Mouse (Mus musculus) embryonic facial prominence, embryonic 11.5 days (tissue): ENCODE measurements around the gene Psme3. TPM values are rescaled to one million over a fixed set of nuclear protein-coding genes. Genes with fewer than 3 reads are reported as not detected.

ENCODE experiments used
- ATAC-seq: fragments of 200-750 bp; cut with Nextera tagmentation; replicated peaks from 2 replicates; pipeline ENCODE4 v1.8.0; 2017; ENCODE audit warnings: low read depth; ENCODE audit not compliant: insufficient number of reproducible peaks, low FRiP score, low TSS enrichment
- DNase-seq: peaks from one replicate; pipeline ENCODE4 v3.0.0-alpha.2; 2015; ENCODE audit warnings: low spot score
- H3K27ac ChIP-seq: fragments of 300-500 bp; sonication (generic); replicated peaks from 2 replicates; pipeline ENCODE4 v1.5.1; 2014; ENCODE audit warnings: mild to moderate bottlenecking, low read depth, low read length, control low read depth
- H3K27me3 ChIP-seq: fragments of 300-500 bp; sonication (generic); 2 replicates; pipeline ENCODE4 v1.6.1; 2014; ENCODE audit warnings: mild to moderate bottlenecking, low read length, moderate library complexity, mixed read lengths; ENCODE audit not compliant: control insufficient read depth, insufficient read depth
- H3K36me3 ChIP-seq: fragments of 300-500 bp; sonication (generic); replicated peaks from 2 replicates; pipeline ENCODE4 v1.6.1; 2014; ENCODE audit warnings: low read depth, mild to moderate bottlenecking, low read length, moderate library complexity, mixed read lengths; ENCODE audit not compliant: control insufficient read depth, insufficient read depth
- H3K4me1 ChIP-seq: fragments of 300-500 bp; sonication (generic); 2 replicates; pipeline ENCODE4 v1.6.1; 2014; ENCODE audit warnings: low read length, mixed read lengths; ENCODE audit not compliant: control insufficient read depth, insufficient read depth
- H3K4me2 ChIP-seq: fragments of 300-500 bp; sonication (generic); 2 replicates; pipeline ENCODE4 v1.6.1; 2014; ENCODE audit warnings: low read depth, mild to moderate bottlenecking, control low read depth, low read length, moderate library complexity
- H3K4me3 ChIP-seq: fragments of 300-500 bp; sonication (generic); 2 replicates; pipeline ENCODE4 v1.5.1; 2014; ENCODE audit warnings: low read depth, low read length, control low read depth
- H3K9ac ChIP-seq: fragments of 300-500 bp; sonication (generic); replicated peaks from 2 replicates; pipeline ENCODE4 v1.6.1; 2014; ENCODE audit warnings: mild to moderate bottlenecking, control low read depth, low read length
- H3K9me3 ChIP-seq: fragments of 300-500 bp; sonication (generic); replicated peaks from 2 replicates; pipeline ENCODE4 v1.6.1; 2016; ENCODE audit warnings: mild to moderate bottlenecking, low read length, inconsistent platforms, mixed read lengths; ENCODE audit not compliant: control insufficient read depth
- WGBS: fragments of 180-500 bp; shearing (Covaris S2); extraction: QIAGEN DNeasy Blood & Tissue Kit; methylation state at CpG from one replicate; pipeline ENCODE4 v1.1.7; 2014; 5-methylcytosine and 5-hydroxymethylcytosine counted together
- polyA plus RNA-seq: library from polyadenylated mRNA; unstranded; fragments of >200 nt; fragmentation: Nextera tagmentation; extraction: Ambion mirVana; gene quantifications from 2 replicates; pipeline ENCODE4 v1.2.1, GENCODE M21; 2014

The Psme3 gene
- polyA plus RNA-seq, result 150 and 154 TPM in 2 replicates

DNA sequence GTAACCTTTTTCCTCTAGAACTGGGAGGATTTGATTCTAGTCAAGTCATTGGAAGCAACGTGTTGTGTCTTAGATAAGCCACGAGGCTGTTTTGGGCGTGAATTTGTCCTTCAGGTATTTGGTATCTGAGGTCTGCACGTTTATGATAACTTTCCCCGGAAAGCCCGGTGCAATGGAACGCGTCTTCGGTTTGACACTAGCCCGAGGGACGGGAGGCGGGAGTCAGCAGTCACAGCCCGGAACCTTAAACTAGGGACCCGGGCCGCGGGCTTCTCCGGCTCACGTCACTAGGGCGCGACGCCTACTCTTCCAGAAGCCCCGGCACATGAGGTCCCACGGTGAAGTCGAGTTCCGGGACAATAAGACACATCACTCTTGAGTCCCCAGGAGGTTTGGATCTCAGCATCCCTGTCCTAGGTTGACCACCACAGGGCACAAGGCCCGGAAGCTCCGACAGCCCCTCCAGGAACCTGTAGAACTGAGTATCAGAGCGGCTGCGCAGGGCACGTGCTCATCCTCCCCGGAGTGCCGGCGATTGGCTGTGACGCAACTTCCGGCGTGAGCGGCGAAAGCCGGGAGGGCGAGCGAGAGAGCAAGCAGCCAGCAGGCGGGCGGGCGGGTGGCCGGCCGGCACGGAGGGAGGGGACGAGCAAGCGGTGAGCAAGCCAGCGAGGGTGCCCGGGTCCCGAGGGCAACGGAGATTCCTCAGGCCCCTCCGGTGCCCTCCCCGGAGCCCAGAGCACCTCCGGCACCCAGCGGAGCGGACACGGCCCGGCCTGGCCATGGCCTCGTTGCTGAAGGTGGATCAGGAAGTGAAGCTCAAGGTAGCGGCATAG is at the start of gene Psme3:
Gene Psme3, plus strand, starts transcription at position 549 of the 836 bp plus-strand sequence.
- Histone ChIP-seq H3K27ac (peak within 1 kb of the TSS; percentile 73), H3K4me1 (no peaks in the 10 kb centered on the region), H3K9ac (peak within 1 kb of the TSS; percentile 94), H3K4me3 (peak within 1 kb of the TSS; percentile 76), H3K4me2 (peak within 1 kb of the TSS; percentile 75), H3K36me3 (peaks cover 10% of the 10 kb centered on the region), H3K9me3 (no peaks in the 10 kb centered on the region), H3K27me3 (no peaks in the 10 kb centered on the region)
- under 1% methylated on average over 50 of the region's 62 CpGs for WGBS
- peak; percentile 94 for DNase-seq
- peak; percentile 81 for ATAC-seq

DNA sequence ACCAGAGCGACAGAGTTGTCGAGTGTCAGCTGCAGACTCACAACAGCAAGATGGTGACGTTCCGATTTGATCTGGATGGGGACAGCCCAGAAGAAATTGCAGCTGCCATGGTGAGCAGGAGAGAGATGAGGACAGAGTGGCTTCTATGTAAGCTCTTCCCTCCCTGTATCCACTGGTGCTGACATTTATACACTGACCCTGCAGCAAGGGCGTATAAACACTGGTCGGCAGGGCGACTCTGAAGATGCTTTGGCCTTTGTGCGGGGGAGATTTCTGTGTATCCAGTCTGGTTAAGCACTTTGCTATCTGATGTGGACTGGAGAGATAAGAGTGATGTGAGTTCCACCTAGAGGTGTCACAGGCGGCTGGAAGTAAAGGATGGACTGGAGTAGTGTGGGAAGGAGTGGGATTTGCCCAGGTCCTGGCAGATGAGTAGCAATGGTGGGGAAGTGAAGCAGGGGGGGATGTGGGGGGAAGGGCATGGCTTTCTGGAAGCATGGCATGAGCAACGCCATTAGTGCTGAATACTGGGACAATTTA is 46.4 kb upstream of the Psme3 start:
- no peak overlapping the region for H3K4me2 ChIP-seq
- H3K36me3 ChIP-seq, result no peaks in the 10 kb centered on the region
- ATAC-seq, result no peak
- no peaks in the 10 kb centered on the region for H3K9me3 ChIP-seq
- H3K4me1 ChIP-seq, result peaks cover 5% of the 10 kb centered on the region
- no peak overlapping the region for H3K9ac ChIP-seq
- WGBS, result 27% methylated on average over 10 of the region's 10 CpGs
- H3K27me3 ChIP-seq, result peaks cover 8% of the 10 kb centered on the region
- peak; percentile 43 for DNase-seq
- H3K27ac ChIP-seq, result no peak overlapping the region
- H3K4me3 ChIP-seq, result no peak overlapping the region

DNA sequence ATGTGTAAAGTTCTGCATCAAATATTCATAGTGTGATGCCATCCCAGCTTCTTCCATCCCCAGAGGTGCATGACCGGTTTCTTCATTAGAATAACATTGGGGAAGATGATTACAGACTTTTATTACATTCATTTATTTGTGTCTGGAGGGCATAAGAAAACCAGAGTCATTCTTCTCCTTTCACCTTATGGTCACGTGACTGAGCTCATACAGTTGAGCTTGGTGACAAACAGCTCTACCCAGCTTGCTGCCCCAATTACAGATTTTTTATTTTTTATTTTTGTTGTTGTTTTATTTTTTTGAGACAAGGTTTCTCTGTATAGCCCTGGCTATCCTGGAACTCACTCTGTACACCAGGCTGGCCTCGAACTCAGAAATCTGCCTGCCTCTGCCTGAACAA is 43.6 kb upstream of the Psme3 start:
- no peaks in the 10 kb centered on the region for H3K27me3 ChIP-seq
- H3K9ac ChIP-seq, result no peak overlapping the region
- 80% methylated on average over 3 of the region's 3 CpGs for WGBS

DNA sequence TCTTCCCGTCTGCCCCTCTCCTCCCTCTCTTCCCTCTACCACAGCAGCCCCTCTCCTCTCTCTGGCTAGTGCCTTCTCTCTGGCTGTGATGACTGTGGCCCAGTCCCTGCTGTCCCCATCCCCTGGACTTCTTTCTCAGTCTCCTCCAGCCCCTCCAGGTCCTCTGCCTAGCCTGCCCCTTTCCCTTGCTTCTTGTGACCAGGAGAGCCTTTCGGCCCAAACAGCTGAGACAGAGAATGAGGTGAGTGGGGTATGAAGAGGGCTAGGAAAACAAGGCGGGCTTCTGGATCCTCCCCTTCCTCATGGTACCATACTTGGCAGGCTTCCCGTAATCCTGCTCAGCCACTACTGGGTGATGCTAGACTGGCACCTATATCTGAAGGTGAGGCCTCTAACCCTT is 40.7 kb upstream of the Psme3 start:
- Histone ChIP-seq H3K9ac (no peak overlapping the region), H3K27ac (no peak overlapping the region), H3K9me3 (no peaks in the 10 kb centered on the region), H3K27me3 (no peaks in the 10 kb centered on the region), H3K4me2 (no peak overlapping the region), H3K36me3 (no peaks in the 10 kb centered on the region), H3K4me3 (no peak overlapping the region), H3K4me1 (peaks cover 4% of the 10 kb centered on the region; the same call in 1 of the 2 replicates)
- DNase-seq (no peak), ATAC-seq (no peak)
- WGBS, result 78% methylated on average over 4 of the region's 4 CpGs

More for the DNA sequence above, 43.6 kb upstream of the Psme3 start:
- no peak overlapping the region for H3K4me2 ChIP-seq
- ATAC-seq, result no peak
- no peaks in the 10 kb centered on the region for H3K36me3 ChIP-seq
- peaks cover 4% of the 10 kb centered on the region; the same call in 1 of the 2 replicates for H3K4me1 ChIP-seq
- no peak overlapping the region for H3K27ac ChIP-seq
- no peak for DNase-seq
- H3K9me3 ChIP-seq, result no peaks in the 10 kb centered on the region
- H3K4me3 ChIP-seq, result no peak overlapping the region

DNA sequence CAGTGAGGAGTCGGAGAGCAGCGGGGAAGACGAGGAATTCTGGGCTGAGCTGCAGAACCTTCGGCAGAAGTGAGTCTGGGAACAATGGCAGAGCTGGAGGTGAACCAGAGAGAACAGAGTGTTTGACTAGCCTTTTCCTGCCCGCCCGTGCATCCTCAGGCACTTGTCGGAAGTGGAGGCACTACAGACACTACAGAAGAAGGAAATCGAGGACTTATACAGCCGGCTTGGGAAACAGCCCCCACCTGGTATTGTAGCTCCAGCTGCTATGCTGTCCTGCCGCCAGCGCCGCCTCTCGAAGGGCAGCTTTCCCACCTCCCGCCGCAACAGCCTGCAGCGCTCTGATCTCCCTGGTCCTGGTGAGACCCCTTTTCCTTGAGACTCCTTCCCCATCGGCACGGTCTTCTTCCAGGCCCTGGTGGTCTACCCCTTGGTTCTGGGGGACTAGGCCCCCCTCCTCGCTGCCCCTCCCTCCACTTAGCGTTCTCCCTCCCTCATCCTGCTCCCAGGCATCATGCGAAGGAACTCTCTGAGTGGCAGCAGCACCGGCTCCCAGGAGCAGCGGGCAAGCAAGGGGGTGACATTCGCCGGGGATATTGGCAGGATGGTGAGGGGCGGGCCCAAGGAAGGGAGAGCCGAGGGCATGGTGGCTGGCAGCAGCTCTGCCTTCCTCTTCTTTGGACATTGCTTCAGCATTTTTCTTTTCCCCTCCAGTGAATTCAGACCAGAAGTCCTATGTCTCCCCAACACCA is 39.5 kb upstream of the Psme3 start:
- no peak for ATAC-seq
- Histone ChIP-seq H3K27me3 (no peaks in the 10 kb centered on the region), H3K4me2 (no peak overlapping the region; the same call in 1 of the 2 replicates), H3K36me3 (no peaks in the 10 kb centered on the region), H3K4me3 (no peak overlapping the region), H3K9me3 (no peaks in the 10 kb centered on the region), H3K4me1 (peaks cover 4% of the 10 kb centered on the region; the same call in 1 of the 2 replicates), H3K27ac (no peak overlapping the region), H3K9ac (peak overlapping the region; percentile 22)
- DNase-seq, result no peak
- 40% methylated on average over 27 of the region's 27 CpGs for WGBS

DNA sequence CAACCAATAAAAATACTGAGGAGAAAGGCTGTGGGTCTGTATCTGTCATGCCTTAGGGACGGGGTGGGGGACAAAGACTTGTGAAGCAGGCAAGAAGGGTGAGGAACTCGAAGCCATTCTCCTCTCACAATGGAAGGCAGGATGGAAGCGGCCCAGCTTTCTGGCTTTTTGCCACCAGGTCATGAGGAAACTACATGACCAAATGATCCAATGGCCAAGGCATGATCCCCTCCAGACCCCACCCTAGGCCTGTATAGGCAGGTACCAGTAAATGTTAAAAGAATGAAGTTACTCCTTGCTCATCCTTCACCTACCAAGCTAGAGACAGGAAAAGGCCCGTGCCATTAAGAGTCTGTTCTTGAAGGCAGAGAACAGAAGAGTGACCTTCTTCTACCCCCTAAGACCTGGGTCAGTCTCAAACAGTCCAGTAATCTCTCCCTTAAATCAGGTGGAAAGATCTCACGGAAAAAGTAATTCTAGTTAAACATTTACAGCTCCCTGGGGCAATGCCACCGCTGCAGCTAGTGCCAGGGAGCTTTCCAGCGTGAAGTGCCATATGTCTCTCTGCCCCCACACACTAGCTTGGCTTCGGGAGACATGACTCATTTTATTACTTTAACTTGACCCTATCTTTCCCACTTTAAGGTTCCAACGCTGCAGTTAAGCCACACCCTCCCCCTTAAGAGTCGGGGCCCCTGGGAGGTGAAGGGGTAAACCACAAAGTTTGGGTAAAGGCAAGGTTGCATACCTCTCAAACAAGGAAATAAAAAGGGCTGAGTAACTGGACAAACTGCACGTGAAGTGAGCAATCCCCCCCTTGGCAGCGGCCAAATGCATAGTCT is 38.4 kb upstream of the Psme3 start:
- Histone ChIP-seq H3K9ac (peak overlapping the region; percentile 69), H3K9me3 (no peaks in the 10 kb centered on the region), H3K4me1 (peaks cover 4% of the 10 kb centered on the region; the same call in 1 of the 2 replicates), H3K4me3 (peak overlapping the region; percentile 67), H3K27me3 (no peaks in the 10 kb centered on the region), H3K27ac (no peak overlapping the region), H3K4me2 (peak overlapping the region; percentile 82), H3K36me3 (no peaks in the 10 kb centered on the region)
- no peak for DNase-seq
- no peak for ATAC-seq
- 78% methylated on average over 12 of the region's 12 CpGs for WGBS
